Mouse (Mus musculus) left cerebral cortex, adult 8-10 months (tissue): ENCODE results near the gene Acoxl. TPM values are rescaled to one million over a fixed set of nuclear protein-coding genes. Genes with fewer than 3 reads are reported as not detected.
"Not testable (repeated sequence)": the region's sequence is repeated elsewhere in the genome, so short reads cannot be mapped to it uniquely, and the experiment has no call there.

Experiments
- DNase-seq, 2 experiments: peaks; one replicate each; pipeline ENCODE4 v3.0.0; 2022; ENCODE audit warnings: low spot score in 2 of 2
- total RNA-seq, 4 experiments: library from RNA; stranded (reverse); gene quantifications; 2 replicates each; pipeline ENCODE4 v1.2.4; 2022

Gene Acoxl
- total RNA-seq, 4 experiments from 2014 or later = not detected

- DNase-seq = no peak
Observed at GRCm38 (mm10) chr2:128076936-128077335, 238.3 kb downstream of the Acoxl start.

DNA sequence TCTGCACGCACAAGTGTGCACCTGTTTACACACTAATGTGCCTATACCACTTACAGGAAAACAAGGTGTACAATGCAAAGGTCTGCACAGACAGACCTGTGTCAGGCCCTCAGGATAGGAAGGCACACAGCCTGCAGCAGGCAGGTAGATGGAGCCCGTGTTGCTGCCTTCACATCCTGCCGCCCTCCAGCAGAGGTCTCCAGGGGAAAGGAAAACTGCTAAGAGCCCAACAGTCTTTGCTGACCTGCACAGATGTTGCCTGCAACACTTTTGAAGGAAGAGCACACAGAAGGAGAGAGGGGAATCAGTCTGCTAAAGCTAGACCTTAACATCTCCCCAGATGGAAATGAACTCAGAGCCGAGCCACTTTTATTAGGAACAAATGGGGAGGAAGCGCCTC lies 240.2 kb downstream of the Acoxl start:
- no peak for DNase-seq

DNA sequence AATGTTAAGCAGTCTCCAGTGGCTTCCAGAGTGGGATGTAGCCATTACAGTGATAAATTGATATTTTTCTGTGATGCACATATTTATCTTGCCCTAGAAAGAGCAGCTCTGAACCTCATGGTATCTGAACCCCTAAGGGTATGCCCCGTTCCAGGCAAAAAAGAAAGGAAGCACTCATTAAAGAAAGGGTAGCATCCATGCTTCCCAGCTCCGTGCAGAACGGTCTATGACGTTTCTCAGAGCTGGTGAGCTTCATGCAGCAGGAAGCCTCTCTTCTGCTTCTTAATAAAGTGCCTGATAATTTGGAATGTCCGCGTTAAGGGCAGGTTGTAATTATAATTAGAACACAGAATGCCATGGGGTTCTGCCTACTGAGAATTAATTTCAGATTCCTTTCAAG lies 240.6 kb downstream of the Acoxl start:
- DNase-seq = no peak

DNA sequence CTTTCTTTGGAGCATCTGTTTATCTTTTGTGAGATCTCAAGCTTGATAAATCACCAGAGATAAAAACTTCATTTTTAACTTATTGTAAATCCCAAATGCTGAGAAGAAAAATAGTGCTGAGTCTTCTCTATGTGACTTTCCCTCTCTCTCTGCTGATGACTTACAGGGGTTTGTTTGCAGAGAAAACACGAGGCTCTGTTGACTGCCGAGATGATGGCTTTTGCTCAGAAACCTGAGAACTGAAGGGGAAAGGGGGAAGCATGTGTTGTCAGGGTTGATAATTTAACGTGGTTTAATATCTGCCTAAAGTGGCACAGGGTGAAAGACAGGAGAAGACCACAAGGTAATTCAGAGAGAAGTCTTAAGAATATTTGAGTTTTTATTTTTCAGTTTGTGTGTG lies 245.2 kb downstream of the Acoxl start:
- DNase-seq = no peak

- no peak for DNase-seq
Observed at GRCm38 (mm10) chr2:128084607-128085006, 245.9 kb downstream of the Acoxl start.

DNA sequence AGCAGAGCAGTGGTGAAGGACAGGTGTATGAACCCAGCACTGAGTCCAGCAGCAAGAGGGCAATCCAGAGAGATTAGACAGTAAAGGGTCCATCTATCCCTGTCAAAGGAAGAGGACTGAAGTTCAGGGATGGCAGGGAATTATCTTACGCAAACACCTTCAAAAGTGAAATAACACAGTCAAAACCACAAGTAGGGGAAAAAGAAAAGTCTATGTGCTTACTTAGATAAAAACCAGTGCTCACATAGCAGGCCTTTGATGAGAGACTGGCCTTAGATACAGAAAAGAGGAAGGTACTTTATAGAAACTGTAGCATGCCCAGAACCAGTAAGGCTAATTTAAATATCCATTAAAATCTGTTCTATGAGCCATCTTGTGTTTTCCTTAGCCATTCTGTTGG lies 246.8 kb downstream of the Acoxl start:
- no peak for DNase-seq

GRCm38 (mm10) chr2:128086301-128086886 lies 247.7 kb downstream of the Acoxl start:
- DNase-seq = peak in 1 of 2 experiments; percentile 28

DNA sequence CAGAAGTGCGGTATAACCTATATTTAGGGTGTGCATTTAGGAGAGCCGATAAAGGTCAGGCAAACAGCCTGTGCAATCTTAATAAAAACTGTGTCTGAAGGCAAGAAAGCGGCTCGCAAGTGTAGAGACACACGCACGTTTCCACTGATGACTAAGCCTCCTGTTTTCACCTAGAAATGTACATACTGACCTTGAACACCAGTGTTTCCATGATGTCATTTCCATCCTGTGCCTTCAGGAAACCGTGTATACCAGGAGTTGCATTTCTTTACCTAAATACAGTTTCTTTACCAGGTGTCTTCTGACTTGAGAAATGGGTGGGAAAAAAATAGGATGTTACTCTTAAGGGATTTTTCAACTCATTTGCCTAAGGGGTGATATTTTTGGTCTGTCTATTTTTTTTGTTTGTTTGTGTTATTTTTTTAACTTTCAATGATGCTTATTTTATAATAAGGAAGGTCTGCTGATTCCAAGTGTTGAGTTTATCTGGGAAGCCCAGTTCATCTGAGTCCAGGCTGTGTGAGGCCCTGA lies 248.4 kb downstream of the Acoxl start:
- no peak for DNase-seq

- DNase-seq = no peak
Observed at GRCm38 (mm10) chr2:128087798-128088545, 249.3 kb downstream of the Acoxl start.

DNA sequence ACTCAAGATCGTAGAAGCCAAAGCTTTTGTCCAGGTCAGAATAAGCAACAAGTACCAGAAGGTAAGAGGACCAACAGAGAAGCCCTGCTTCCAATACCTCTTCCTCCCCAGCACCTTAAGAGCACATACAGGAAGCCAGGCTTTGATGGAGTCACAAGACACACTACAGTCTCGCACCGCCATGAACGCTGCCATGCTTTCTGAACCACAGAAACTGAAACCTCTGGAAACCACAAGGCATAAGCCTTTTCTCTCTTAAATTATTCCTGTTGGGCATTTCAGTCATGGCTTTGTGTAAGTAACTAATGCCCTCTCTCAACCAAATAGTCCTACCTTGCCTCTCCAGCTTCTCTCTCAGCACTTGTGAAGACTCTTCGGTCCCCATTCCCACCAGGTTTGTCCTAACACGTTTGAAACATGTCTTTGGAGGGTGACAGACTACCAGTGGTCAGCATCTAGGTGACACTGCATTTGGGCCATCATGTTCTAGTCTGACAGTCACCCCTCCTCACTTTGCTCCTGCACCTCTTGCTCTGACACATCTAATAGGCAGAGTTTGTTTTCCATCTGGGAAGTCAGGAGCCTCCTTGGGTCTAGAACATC lies 251.7 kb downstream of the Acoxl start:
- no peak for DNase-seq

DNA sequence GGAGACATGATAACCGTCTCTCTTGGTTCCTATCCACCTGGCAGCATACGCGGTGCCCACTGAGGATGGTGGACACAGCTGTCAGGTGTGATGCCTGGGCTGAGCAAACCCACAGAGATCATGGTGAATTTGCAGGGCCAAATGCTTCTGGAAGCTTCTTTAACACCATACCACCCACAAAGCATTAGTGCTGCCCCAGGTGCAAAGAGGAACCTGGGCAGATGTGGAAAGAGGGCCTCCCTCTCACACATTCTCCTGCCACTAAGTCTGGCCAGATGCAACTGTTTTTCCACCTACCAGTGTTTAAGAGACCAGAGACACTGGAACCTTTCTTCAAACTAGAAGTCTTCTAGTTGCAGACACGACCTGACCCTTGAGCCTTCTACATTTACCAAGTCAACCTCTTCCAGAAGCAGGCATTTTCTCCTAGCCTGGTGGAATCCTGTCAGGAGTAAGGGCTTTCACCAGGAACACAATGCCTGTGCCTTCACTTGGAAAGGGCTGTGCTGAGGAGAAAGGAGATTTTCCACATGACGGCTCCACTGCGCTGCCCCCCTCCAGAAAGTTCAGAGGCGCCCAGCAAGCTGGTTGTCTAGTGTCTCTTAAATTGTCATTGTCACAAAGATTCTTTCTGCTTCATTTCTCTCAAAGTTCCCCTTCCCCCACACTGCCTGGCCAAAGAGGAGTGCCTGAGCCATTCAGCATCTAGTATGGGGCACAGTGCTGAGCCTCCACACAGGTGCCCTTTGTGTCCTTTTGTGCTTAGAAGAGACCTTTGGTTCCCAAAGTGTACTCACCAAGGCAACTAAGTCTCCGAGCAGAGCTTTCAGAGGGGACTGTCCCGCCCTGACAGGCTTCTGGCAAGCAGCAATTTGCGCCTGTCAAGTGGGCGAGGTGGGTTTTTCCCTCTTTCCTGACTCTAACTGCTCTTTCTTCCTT lies 253.0 kb downstream of the Acoxl start:
- DNase-seq = no peak

DNA sequence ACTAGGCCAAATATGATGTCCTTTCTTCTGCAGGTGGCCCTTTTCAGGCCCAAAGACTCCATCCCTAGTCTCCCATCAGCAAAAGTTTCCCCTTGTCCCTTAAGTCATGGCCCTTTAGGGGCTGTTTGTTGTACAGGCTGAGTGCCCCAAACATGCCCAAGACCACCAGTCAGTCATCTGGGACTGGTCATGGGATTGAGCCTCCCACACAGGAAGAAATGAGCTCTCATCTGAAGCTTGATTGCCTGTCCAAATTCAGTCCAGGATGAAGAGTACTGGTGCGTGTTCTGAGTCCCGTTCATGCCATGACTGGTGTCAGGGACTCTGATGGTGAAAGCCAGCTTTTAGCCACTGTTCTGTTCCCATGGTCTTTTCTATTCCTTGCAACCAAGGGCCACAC lies 253.8 kb downstream of the Acoxl start:
- DNase-seq = no peak

GRCm38 (mm10) chr2:128094196-128094595 lies 255.5 kb downstream of the Acoxl start:
- no peak for DNase-seq

GRCm38 (mm10) chr2:128094602-128095001 lies 255.9 kb downstream of the Acoxl start:
- DNase-seq = no peak

GRCm38 (mm10) chr2:128095270-128095669 lies 256.6 kb downstream of the Acoxl start:
- no peak for DNase-seq

DNA sequence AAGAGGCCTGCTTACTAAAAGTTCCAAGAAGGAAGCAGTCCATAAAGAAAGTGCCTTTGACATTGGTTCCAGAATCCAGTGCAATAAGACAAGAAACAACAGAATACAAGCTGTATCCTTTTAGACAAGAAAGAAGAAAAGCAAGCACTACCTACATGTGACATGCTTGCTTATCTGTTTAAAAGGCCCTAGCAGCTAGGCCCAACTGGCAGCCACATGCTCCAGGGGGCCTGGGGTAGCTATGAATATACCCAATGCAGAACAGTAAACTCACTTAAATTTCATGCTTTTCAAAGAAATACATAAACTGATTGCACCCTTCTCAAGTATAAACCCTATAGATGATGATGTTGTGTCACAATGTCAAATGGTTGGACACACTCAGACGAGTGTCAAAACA lies 257.4 kb downstream of the Acoxl start:
- DNase-seq = no peak

DNA sequence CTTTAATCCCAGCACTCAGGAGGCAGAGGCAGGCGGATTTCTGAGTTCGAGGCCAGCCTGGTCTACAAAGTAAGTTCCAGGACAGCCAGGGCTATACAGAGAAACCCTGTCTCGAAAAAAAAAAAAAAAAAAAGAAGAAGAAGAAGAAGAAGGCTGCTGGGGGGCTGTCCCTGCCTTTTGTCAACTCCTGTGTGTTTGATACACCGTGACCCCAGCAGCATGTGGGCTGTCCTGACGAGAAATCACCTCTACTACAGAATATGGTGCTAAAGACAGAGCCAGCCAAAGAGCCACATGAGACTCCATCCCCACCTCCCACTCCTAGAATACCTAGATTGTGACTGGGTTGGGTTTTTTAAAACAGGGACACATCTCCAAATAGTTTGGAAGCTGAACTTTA lies 259.4 kb downstream of the Acoxl start:
- DNase-seq = not testable (repeated sequence)

GRCm38 (mm10) chr2:128102086-128102485 lies 263.4 kb downstream of the Acoxl start:
- no peak for DNase-seq

- no peak for DNase-seq
Observed at GRCm38 (mm10) chr2:128104815-128105214, 266.1 kb downstream of the Acoxl start.

DNA sequence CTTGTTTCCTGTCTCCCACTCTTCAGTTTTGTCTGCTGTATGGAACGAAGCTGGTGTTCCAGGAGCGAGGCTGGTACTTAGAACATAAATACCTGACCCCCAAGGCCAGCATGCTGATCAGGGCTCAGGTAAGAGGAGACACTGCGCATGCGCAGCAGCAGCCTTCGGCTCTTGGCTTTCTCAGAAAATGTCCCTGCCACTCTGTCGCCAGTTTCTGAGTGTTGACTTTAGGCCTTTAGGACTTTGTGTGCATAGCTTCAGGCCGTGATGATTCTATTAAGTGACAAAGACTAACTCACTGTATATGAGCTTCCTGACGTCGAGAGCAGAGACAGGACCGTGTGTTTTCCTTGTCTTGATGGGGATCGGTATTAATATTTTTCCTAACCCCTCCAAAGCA lies 267.0 kb downstream of the Acoxl start:
- no peak for DNase-seq

DNA sequence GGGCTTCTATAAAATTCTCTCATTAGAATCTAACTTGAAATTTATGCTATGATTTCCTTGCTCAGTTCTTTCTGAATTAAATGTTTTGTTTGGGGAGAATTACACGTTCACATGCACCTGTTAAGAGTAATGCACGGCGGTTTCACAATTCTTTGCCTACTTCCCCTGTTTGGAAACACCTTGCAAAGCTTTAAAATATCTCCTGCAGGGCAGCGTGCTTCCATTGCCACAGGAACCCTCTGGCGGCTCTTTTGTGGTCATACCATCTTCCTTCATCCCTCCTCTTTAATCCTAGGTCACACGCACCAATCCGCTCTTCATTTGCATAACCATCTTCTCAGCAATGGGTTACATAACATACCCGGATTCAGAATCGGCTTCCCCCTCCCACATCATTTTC lies 272.9 kb downstream of the Acoxl start:
- DNase-seq = no peak
